Mouse (Mus musculus): ENCODE measurements at regions not wholly inside any gene's neighbourhood (a gene's known extent, or its start where the extent isn't known, plus 50 kb on each side); places are given as distances from the start of the nearest gene placed in this dataset.

DNA sequence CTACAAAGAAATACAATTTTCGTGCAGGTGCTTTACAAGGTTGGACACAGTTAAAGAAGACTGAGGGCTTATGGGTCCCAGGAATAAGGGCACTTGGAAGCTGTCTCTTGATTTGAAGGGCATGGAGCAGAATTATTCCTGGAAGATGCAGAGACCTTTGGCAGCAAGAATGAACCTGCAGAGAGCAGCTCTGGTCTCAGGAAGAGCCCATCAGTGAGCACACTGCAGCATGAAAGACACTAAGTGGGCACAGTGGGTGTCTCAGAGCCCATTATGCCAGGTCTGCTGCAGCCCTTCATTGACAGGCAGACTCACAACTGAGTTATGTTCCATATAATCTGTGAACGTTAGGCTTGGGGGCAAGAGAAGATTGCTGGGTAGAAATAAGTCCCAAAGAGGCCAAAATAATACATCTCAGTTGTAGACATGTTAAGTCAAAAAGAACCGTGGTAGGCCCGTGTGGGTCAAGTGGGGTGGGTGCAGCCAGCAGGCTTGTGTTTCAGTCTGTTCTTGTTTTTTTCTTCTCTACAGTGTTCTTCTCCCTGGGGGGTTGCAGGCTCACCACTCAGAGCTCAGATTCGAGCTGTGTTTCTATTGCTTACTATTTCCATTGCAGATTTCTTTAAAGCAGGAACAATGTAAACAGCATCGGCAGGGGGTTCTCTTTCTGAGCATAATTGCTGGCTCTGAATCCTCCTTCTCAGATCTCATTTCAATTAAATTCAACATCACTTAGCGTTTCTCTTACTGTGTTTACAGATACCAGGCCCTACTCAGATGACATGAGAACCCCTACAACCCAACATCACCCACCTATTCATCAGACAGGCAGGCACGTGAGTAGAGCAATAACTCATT lies 347.1 kb downstream of the Med10 start:
- H3K9ac ChIP-seq = no peak overlapping the region
- no peak for ATAC-seq (ENCODE audit: low FRiP score, low read depth)
- no peaks in the 10 kb centered on the region for H3K36me3 ChIP-seq
- H3K4me3 ChIP-seq = no peak overlapping the region
- H3K9me3 ChIP-seq = no peaks in the 10 kb centered on the region
- H3K27me3 ChIP-seq = no peaks in the 10 kb centered on the region
- H3K4me1 ChIP-seq = peaks cover 18% of the 10 kb centered on the region
- no peak overlapping the region for H3K27ac ChIP-seq
- WGBS = 30% methylated on average over 8 of the region's 8 CpGs
- peak overlapping the region; percentile 17; the same call in 1 of the 2 replicates for H3K4me2 ChIP-seq (replicated peaks)

DNA sequence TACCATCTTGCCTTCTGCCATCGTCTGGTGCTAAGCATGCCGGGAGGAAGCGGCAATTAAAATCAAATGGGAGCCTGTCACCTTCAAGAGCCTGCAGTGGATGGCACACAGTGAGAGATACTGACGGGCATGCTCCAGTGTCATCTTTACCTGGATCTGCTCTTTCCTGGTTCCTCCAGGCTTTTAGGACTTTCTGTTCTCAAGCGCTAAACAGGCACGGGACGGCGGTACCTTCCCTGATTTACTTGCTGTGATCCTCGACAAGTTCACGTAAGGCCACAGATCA lies 347.6 kb downstream of the Med10 start:
- no peak overlapping the region for H3K9ac ChIP-seq
- no peak overlapping the region for H3K4me3 ChIP-seq
- H3K4me1 ChIP-seq = peaks cover 18% of the 10 kb centered on the region
- H3K27ac ChIP-seq = no peak overlapping the region
- no peaks in the 10 kb centered on the region for H3K36me3 ChIP-seq
- H3K9me3 ChIP-seq = no peaks in the 10 kb centered on the region
- H3K27me3 ChIP-seq = no peaks in the 10 kb centered on the region
- no peak for ATAC-seq (ENCODE audit: low FRiP score, low read depth)
- WGBS = 21% methylated on average over 10 of the region's 10 CpGs
- peak overlapping the region; percentile 17; the same call in 1 of the 2 replicates for H3K4me2 ChIP-seq (replicated peaks)

DNA sequence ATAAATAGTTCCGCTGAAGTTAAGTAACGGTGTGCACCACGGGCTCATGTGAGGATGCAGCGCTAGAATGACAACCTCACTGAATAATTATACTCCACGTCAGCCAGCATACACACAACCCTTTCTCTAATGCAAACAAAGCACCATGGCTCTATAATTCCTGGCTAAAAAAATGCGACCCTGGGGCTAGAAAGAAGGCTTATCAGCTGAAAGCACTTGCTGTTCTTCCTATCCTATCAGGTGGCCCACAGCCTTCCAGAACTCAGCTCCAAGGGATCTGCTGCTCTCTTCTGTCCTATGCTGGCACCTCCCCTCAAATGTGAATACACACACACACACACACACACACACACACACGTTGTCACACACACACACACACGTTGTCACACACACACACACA lies 350.9 kb downstream of the Med10 start:
- Histone ChIP-seq H3K9ac (no peak overlapping the region), H3K4me3 (no peak overlapping the region), H3K4me1 (peaks cover 18% of the 10 kb centered on the region), H3K9me3 (no peaks in the 10 kb centered on the region), H3K36me3 (no peaks in the 10 kb centered on the region), H3K27ac (no peak overlapping the region), H3K27me3 (no peaks in the 10 kb centered on the region), H3K4me2 (replicated peaks) (no peak overlapping the region)
- WGBS = 74% methylated on average over 8 of the region's 8 CpGs
- no peak for ATAC-seq (ENCODE audit: low FRiP score, low read depth)

DNA sequence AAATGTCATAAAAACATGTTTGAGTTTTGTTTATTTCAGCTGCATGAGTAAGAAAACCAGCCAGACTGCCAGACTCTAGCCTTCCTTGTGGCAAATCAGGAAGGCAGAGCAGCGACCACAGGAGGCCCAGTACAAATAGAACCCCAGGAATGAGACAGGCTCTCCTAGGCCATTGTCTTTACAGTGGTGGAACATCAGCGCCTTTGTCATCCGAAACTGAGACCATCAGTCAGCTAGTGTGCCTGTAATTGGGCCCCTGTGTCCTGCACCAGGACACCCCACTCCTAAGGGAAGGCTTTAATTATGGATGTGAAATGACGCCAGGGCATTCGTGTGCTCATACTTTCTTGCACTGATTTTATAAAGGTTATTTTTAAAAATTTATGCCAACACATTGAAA lies 353.4 kb downstream of the Med10 start:
- 74% methylated on average over 5 of the region's 5 CpGs for WGBS
- H3K27ac ChIP-seq = no peak overlapping the region

DNA sequence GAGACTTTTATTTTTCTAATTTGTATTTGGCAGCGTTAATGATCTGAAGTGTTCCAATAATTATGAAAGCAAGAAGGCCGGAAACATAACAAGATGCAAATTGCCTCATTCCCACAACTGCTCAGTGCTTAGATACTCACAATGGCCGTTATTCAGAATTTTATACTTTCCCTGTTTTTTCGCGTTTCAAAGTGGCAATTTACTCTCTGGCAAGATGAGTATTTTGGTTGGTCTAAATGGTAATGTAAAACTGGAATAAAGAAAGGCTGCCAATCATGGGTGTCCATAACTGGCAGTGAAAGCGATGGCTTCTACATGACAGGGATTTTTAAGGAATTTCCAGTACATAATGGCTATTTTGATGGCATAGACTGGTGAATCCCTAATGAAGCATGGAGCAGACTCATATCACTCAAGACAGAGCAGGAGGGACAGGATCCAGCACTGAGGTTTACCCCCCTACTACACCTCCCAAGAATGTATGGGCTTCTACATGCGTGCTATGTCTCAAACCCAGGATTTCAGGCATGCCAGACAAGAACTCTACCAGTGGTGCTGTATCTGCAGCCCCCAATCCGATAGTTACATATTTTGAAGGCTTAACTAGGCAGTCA lies 354.9 kb downstream of the Med10 start:
- ATAC-seq (ENCODE audit: low FRiP score, low read depth) = no peak
- H3K4me3 ChIP-seq = no peak overlapping the region
- no peak overlapping the region for H3K27ac ChIP-seq
- no peaks in the 10 kb centered on the region for H3K27me3 ChIP-seq
- H3K4me1 ChIP-seq = peaks cover 18% of the 10 kb centered on the region
- no peaks in the 10 kb centered on the region for H3K36me3 ChIP-seq
- no peak overlapping the region for H3K9ac ChIP-seq
- H3K9me3 ChIP-seq = no peaks in the 10 kb centered on the region
- WGBS = 89% methylated on average over 8 of the region's 8 CpGs
- no peak overlapping the region for H3K4me2 ChIP-seq (replicated peaks)

More for the DNA sequence above, 353.4 kb downstream of the Med10 start:
- Histone ChIP-seq H3K4me2 (replicated peaks) (no peak overlapping the region), H3K4me1 (peaks cover 16% of the 10 kb centered on the region), H3K4me3 (no peak overlapping the region), H3K9ac (no peak overlapping the region), H3K27me3 (no peaks in the 10 kb centered on the region), H3K9me3 (no peaks in the 10 kb centered on the region), H3K36me3 (no peaks in the 10 kb centered on the region)
- ATAC-seq (ENCODE audit: low FRiP score, low read depth) = no peak

DNA sequence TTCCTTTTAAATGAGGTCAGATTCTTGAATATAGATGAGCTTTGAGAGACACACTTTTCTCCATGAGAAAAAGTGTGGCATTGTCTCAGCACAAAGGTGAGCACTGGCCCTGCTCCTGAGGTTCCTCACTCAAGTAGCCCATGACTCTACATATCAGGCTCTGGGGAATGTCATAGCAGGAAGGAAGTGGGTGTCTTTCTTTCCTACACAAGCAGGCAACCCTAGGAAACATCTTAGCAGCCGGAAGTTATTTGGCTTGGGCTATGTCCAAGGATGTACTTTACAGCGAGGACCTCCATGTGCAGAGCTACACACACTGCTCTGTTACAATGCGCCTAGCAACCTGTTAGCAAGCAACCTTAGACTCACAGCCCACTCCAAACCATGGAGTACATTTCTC lies 356.9 kb downstream of the Med10 start:
- H3K4me1 ChIP-seq = peaks cover 14% of the 10 kb centered on the region
- 74% methylated on average over 3 of the region's 3 CpGs for WGBS
- ATAC-seq (ENCODE audit: low FRiP score, low read depth) = no peak
- H3K27me3 ChIP-seq = no peaks in the 10 kb centered on the region
- no peak overlapping the region for H3K4me2 ChIP-seq (replicated peaks)
- no peak overlapping the region for H3K9ac ChIP-seq
- H3K27ac ChIP-seq = no peak overlapping the region
- H3K9me3 ChIP-seq = no peaks in the 10 kb centered on the region
- H3K4me3 ChIP-seq = no peak overlapping the region
- no peaks in the 10 kb centered on the region for H3K36me3 ChIP-seq

DNA sequence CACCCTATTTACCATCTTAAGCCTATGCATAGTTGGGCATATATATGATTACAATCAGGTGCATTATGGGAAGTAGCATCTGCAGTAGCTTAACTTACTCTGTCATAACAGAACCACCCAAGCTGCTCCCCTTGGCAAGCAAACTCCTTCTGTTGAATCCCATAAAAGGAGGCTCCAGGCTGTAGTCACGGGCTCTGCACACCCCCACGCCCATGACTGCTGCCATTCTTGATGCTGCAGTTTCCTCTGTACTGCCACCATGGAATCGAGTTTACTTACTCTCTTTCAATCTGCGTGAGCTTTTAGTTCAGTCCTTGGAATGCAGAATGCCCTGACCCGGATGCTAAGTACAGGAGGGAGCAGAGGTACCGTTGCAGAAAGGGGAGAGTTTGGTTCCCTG lies 357.4 kb downstream of the Med10 start:
- Histone ChIP-seq H3K4me3 (no peak overlapping the region), H3K27me3 (no peaks in the 10 kb centered on the region), H3K4me2 (replicated peaks) (no peak overlapping the region), H3K27ac (no peak overlapping the region), H3K9me3 (no peaks in the 10 kb centered on the region), H3K4me1 (peaks cover 14% of the 10 kb centered on the region), H3K9ac (no peak overlapping the region), H3K36me3 (no peaks in the 10 kb centered on the region)
- ATAC-seq (ENCODE audit: low FRiP score, low read depth) = no peak
- WGBS = 61% methylated on average over 6 of the region's 6 CpGs

- Histone ChIP-seq H3K4me2 (replicated peaks) (no peak overlapping the region), H3K9ac (no peak overlapping the region), H3K27ac (no peak overlapping the region), H3K27me3 (no peaks in the 10 kb centered on the region), H3K4me3 (no peak overlapping the region), H3K9me3 (no peaks in the 10 kb centered on the region), H3K36me3 (no peaks in the 10 kb centered on the region), H3K4me1 (peaks cover 14% of the 10 kb centered on the region)
- ATAC-seq (ENCODE audit: low FRiP score, low read depth) = no peak
- 82% methylated on average over 4 of the region's 4 CpGs for WGBS
These were observed 359.9 kb downstream of the Med10 start for GRCm38 (mm10) chr13:70162115-70162514.

GRCm38 (mm10) chr13:70165511-70166225 lies 363.5 kb downstream of the Med10 start:
- no peak for ATAC-seq (ENCODE audit: low FRiP score, low read depth)
- Histone ChIP-seq H3K27ac (no peak overlapping the region), H3K27me3 (no peaks in the 10 kb centered on the region), H3K4me3 (no peak overlapping the region), H3K4me2 (replicated peaks) (no peak overlapping the region), H3K9ac (no peak overlapping the region), H3K9me3 (no peaks in the 10 kb centered on the region), H3K36me3 (no peaks in the 10 kb centered on the region), H3K4me1 (0 out of 2 replicates have a peak, but pooled peaks cover 1% of the 10 kb centered on the region)
- WGBS = 78% methylated on average over 15 of the region's 15 CpGs

GRCm38 (mm10) chr13:70167747-70168146 lies 365.6 kb downstream of the Med10 start:
- Histone ChIP-seq H3K9me3 (no peaks in the 10 kb centered on the region), H3K36me3 (no peaks in the 10 kb centered on the region), H3K27me3 (no peaks in the 10 kb centered on the region), H3K4me2 (replicated peaks) (no peak overlapping the region), H3K4me1 (no peaks in the 10 kb centered on the region), H3K9ac (no peak overlapping the region), H3K27ac (no peak overlapping the region), H3K4me3 (no peak overlapping the region)
- 69% methylated on average over 4 of the region's 4 CpGs for WGBS
- ATAC-seq (ENCODE audit: low FRiP score, low read depth) = no peak

GRCm38 (mm10) chr13:70168906-70169305 lies 366.7 kb downstream of the Med10 start:
- no peak overlapping the region for H3K9ac ChIP-seq
- no peaks in the 10 kb centered on the region for H3K36me3 ChIP-seq
- no peaks in the 10 kb centered on the region for H3K9me3 ChIP-seq
- no peaks in the 10 kb centered on the region for H3K27me3 ChIP-seq
- WGBS = 88% methylated on average over 3 of the region's 3 CpGs
- no peak overlapping the region for H3K4me3 ChIP-seq
- H3K27ac ChIP-seq = no peak overlapping the region
- ATAC-seq (ENCODE audit: low FRiP score, low read depth) = no peak
- H3K4me1 ChIP-seq = no peaks in the 10 kb centered on the region
- H3K4me2 ChIP-seq (replicated peaks) = no peak overlapping the region

DNA sequence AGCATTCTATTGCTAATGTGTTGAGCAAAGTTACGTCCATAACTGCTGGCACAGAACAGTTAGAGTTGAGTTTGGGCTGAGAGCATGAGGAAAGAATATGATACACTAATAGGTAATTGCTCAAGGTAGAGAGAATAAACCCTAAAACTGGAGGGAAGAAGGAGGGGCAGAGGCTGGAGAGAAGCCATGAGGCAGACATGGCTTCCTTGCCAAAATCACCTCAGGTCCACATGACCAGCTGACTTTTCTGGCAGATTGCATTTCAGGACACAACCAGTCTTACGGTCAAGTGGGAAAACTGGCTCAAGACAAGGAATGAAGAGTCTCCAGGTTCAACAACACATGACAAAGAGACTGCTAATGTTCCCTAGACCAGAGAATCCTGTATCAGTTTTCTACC lies 374.9 kb downstream of the Med10 start:
- H3K4me1 ChIP-seq = peaks cover 7% of the 10 kb centered on the region; the same call in 1 of the 2 replicates
- WGBS = 91% methylated on average over 2 of the region's 2 CpGs
- H3K27me3 ChIP-seq = no peaks in the 10 kb centered on the region

More for the DNA sequence above, 374.9 kb downstream of the Med10 start:
- Histone ChIP-seq H3K9ac (no peak overlapping the region), H3K27ac (no peak overlapping the region), H3K9me3 (no peaks in the 10 kb centered on the region), H3K36me3 (no peaks in the 10 kb centered on the region), H3K4me3 (no peak overlapping the region), H3K4me2 (replicated peaks) (no peak overlapping the region)
- no peak for ATAC-seq (ENCODE audit: low FRiP score, low read depth)
